Mouse (Mus musculus): Measurements from ENCODE around the gene Fbxl17. TPM values are rescaled to one million over a fixed set of nuclear protein-coding genes. Genes with fewer than 3 reads are reported as not detected.

Fbxl17 gene
- polyA plus RNA-seq, 1 experiment from 2014 or later = 3.0 TPM

DNA sequence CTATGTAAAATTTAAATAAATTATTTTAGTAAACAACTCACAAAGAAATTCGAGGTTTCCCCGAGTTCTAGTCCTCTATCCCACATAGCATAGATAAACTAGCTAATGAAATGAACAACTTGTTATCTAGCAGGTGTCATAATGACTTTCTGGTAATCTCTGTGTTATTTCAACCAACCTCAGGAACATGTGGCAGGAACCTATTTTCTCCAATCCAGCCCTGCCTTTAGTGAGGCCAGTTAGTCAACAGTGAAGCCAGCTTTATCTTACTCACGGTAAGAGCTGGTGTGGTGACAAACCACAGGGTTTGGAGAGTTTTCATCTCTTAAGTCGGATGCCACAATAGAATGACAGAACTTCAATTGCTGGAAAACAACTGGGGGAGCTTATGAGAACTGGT lies 215.7 kb downstream of the Fbxl17 start:
- Histone ChIP-seq H3K4me1 (replicated peaks; ENCODE audit: control insufficient read depth, insufficient read depth, low read length) (no peaks in the 10 kb centered on the region; the same call in 1 of the 2 replicates), H3K27ac (ENCODE audit: low read depth, low read length) (no peak overlapping the region), H3K9ac (ENCODE audit: low read depth, low read length) (no peak overlapping the region), H3K9me3 (ENCODE audit: control insufficient read depth, low read length) (no peaks in the 10 kb centered on the region), H3K27me3 (replicated peaks; ENCODE audit: control insufficient read depth, insufficient read depth, low read length) (no peaks in the 10 kb centered on the region), H3K4me3 (ENCODE audit: low read depth, low read length) (no peak overlapping the region), H3K36me3 (ENCODE audit: control insufficient read depth, insufficient read depth, low read length) (no peaks in the 10 kb centered on the region), H3K4me2 (no peak overlapping the region)
- WGBS = 34% methylated on average over 4 of the region's 4 CpGs
- no peak for DNase-seq (ENCODE audit: low spot score)
- peak; percentile 66; the same call in 1 of the 2 replicates for ATAC-seq (replicated peaks; ENCODE audit: low FRiP score)

DNA sequence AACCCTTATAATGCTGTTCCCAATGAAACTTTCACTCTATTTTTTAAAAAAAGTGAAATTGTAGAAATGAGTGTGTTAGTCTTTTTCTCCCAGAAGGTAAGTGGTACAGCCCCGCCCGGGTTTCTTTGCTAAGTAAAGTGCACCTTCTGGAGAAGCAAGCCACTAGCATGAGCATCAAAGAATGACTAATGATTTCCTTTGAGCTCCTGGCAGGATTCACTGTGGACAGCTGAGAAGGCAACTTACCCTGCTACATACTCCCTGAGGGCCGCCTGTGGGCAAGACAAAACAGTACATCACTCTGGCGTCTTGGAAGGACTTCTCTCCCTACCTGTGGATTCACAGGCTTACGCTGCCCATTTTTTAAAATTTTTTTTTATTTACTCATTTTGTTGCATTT lies 217.8 kb downstream of the Fbxl17 start:
- DNase-seq (ENCODE audit: low spot score) (no peak), ATAC-seq (replicated peaks; ENCODE audit: low FRiP score) (no peak)
- H3K27ac ChIP-seq (ENCODE audit: low read depth, low read length) = no peak overlapping the region
- no peak overlapping the region for H3K4me2 ChIP-seq
- H3K4me3 ChIP-seq (ENCODE audit: low read depth, low read length) = no peak overlapping the region
- 75% methylated on average over 5 of the region's 5 CpGs for WGBS
- no peaks in the 10 kb centered on the region; the same call in 1 of the 2 replicates for H3K4me1 ChIP-seq (replicated peaks; ENCODE audit: control insufficient read depth, insufficient read depth, low read length)
- no peaks in the 10 kb centered on the region for H3K9me3 ChIP-seq (ENCODE audit: control insufficient read depth, low read length)
- no peak overlapping the region for H3K9ac ChIP-seq (ENCODE audit: low read depth, low read length)
- no peaks in the 10 kb centered on the region for H3K27me3 ChIP-seq (replicated peaks; ENCODE audit: control insufficient read depth, insufficient read depth, low read length)
- H3K36me3 ChIP-seq (ENCODE audit: control insufficient read depth, insufficient read depth, low read length) = no peaks in the 10 kb centered on the region

DNA sequence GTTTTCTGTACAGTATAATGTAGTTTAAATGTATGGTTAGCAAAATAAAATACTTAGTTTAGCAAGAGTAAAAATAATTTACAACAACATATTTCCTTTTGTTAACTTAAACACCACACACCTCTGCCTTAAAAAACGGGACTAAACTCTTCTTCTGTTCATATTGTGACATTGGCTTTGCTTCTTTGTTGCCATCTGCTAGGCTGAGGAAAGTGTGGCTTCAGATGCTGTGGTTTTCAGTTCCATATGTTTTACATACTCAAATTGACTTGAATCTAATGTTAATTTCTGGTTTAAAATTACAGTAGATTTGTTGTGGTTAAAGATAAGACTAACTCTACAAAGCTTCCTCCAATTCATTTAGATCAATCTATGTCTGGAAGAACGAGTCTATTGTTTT lies 218.8 kb downstream of the Fbxl17 start:
- Histone ChIP-seq H3K36me3 (ENCODE audit: control insufficient read depth, insufficient read depth, low read length) (no peaks in the 10 kb centered on the region), H3K4me3 (ENCODE audit: low read depth, low read length) (no peak overlapping the region), H3K4me2 (no peak overlapping the region), H3K27me3 (replicated peaks; ENCODE audit: control insufficient read depth, insufficient read depth, low read length) (no peaks in the 10 kb centered on the region), H3K9ac (ENCODE audit: low read depth, low read length) (no peak overlapping the region), H3K9me3 (ENCODE audit: control insufficient read depth, low read length) (no peaks in the 10 kb centered on the region), H3K4me1 (replicated peaks; ENCODE audit: control insufficient read depth, insufficient read depth, low read length) (no peaks in the 10 kb centered on the region; the same call in 1 of the 2 replicates), H3K27ac (ENCODE audit: low read depth, low read length) (no peak overlapping the region)
- ATAC-seq (replicated peaks; ENCODE audit: low FRiP score) (no peak), DNase-seq (ENCODE audit: low spot score) (no peak)
- 65% methylated on average over 2 of the region's 2 CpGs for WGBS

DNA sequence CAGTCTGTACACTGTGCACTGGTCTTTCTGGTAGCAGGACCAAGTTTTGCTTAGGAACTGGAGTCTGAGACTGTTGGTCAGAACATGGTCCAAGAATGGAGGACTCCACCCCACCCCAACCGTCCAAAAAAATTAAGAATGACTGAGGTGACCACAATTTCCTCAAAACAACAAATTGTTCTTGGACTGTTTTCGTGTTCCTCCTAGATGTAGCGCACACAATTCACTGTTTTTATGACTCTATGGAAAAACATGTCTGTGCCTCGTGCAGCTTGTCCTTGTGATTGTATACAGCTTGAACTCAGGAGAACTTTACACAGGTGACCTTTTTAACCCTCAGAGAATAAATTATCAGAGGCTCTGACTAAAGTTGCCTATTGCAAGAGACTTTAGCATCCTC lies 220.7 kb downstream of the Fbxl17 start:
- WGBS = 63% methylated on average over 4 of the region's 4 CpGs
- no peak overlapping the region for H3K9ac ChIP-seq (ENCODE audit: low read depth, low read length)
- H3K4me2 ChIP-seq = no peak overlapping the region
- H3K36me3 ChIP-seq (ENCODE audit: control insufficient read depth, insufficient read depth, low read length) = no peaks in the 10 kb centered on the region
- no peaks in the 10 kb centered on the region for H3K9me3 ChIP-seq (ENCODE audit: control insufficient read depth, low read length)
- no peaks in the 10 kb centered on the region for H3K27me3 ChIP-seq (replicated peaks; ENCODE audit: control insufficient read depth, insufficient read depth, low read length)
- ATAC-seq (replicated peaks; ENCODE audit: low FRiP score) (no peak), DNase-seq (ENCODE audit: low spot score) (no peak)
- no peak overlapping the region for H3K4me3 ChIP-seq (ENCODE audit: low read depth, low read length)
- no peak overlapping the region for H3K27ac ChIP-seq (ENCODE audit: low read depth, low read length)
- no peaks in the 10 kb centered on the region; the same call in 1 of the 2 replicates for H3K4me1 ChIP-seq (replicated peaks; ENCODE audit: control insufficient read depth, insufficient read depth, low read length)

- ATAC-seq (replicated peaks; ENCODE audit: low FRiP score) = no peak
Observed at GRCm38 (mm10) chr17:63273353-63273752, 226.5 kb downstream of the Fbxl17 start.

DNA sequence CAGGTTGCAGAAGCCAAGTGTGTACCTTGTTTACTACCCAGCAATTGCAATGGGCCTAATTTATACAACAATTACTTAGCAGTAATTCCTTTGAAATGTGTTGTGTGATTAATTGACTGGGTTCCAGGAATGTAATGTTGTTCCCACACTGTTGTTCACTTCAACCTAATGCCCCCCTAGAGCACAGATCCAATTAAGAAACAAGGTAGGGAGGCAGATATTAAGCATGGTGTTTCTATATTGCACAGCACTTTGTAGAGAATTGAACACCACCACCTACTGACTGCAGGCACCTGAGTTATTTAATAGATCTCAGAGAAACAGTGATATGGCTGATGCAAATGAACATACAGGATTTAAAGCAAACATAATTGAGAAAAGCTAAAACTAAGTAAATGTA lies 226.9 kb downstream of the Fbxl17 start:
- H3K36me3 ChIP-seq (ENCODE audit: control insufficient read depth, insufficient read depth, low read length) = no peaks in the 10 kb centered on the region
- H3K27me3 ChIP-seq (replicated peaks; ENCODE audit: control insufficient read depth, insufficient read depth, low read length) = no peaks in the 10 kb centered on the region
- no peak overlapping the region for H3K27ac ChIP-seq (ENCODE audit: low read depth, low read length)
- peaks cover under 1% of the 10 kb centered on the region; the same call in 1 of the 2 replicates for H3K4me1 ChIP-seq (replicated peaks; ENCODE audit: control insufficient read depth, insufficient read depth, low read length)
- no peak overlapping the region for H3K4me2 ChIP-seq
- no peaks in the 10 kb centered on the region for H3K9me3 ChIP-seq (ENCODE audit: control insufficient read depth, low read length)
- H3K4me3 ChIP-seq (ENCODE audit: low read depth, low read length) = no peak overlapping the region
- no peak for ATAC-seq (replicated peaks; ENCODE audit: low FRiP score)
- DNase-seq (ENCODE audit: low spot score) = no peak
- no peak overlapping the region for H3K9ac ChIP-seq (ENCODE audit: low read depth, low read length)

More at GRCm38 (mm10) chr17:63273353-63273752, 226.5 kb downstream of the Fbxl17 start:
- Histone ChIP-seq H3K27me3 (replicated peaks; ENCODE audit: control insufficient read depth, insufficient read depth, low read length) (no peaks in the 10 kb centered on the region), H3K9me3 (ENCODE audit: control insufficient read depth, low read length) (no peaks in the 10 kb centered on the region), H3K4me3 (ENCODE audit: low read depth, low read length) (no peak overlapping the region), H3K9ac (ENCODE audit: low read depth, low read length) (no peak overlapping the region), H3K36me3 (ENCODE audit: control insufficient read depth, insufficient read depth, low read length) (no peaks in the 10 kb centered on the region), H3K4me1 (replicated peaks; ENCODE audit: control insufficient read depth, insufficient read depth, low read length) (no peaks in the 10 kb centered on the region; the same call in 1 of the 2 replicates), H3K4me2 (no peak overlapping the region), H3K27ac (ENCODE audit: low read depth, low read length) (no peak overlapping the region)
- 95% methylated on average over 2 of the region's 2 CpGs for WGBS
- no peak for DNase-seq (ENCODE audit: low spot score)

DNA sequence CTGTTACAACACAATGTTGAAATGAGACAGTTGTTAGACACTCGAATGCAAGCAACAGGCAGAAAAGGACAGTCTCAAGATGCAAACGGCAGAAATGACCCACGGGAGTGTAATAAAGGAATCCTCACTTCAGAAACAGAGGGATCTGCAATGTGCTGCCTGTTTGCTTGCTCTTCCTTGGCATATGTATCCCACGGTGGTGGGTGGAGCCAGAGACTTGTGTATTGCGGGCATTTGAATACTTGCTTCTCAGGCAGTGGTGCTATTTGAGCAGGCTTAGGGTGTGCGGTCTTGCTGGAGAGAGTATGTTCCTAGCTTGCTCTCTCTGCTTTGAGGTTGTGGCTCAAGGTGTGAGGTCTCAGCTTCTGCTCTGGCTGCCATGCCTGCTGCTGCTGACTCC lies 228.8 kb downstream of the Fbxl17 start:
- Histone ChIP-seq H3K27me3 (replicated peaks; ENCODE audit: control insufficient read depth, insufficient read depth, low read length) (no peaks in the 10 kb centered on the region), H3K4me1 (replicated peaks; ENCODE audit: control insufficient read depth, insufficient read depth, low read length) (peaks cover 5% of the 10 kb centered on the region; the same call in 1 of the 2 replicates), H3K4me2 (no peak overlapping the region), H3K4me3 (ENCODE audit: low read depth, low read length) (no peak overlapping the region), H3K9me3 (ENCODE audit: control insufficient read depth, low read length) (no peaks in the 10 kb centered on the region), H3K27ac (ENCODE audit: low read depth, low read length) (no peak overlapping the region), H3K36me3 (ENCODE audit: control insufficient read depth, insufficient read depth, low read length) (no peaks in the 10 kb centered on the region), H3K9ac (ENCODE audit: low read depth, low read length) (no peak overlapping the region)
- no peak for ATAC-seq (replicated peaks; ENCODE audit: low FRiP score)
- DNase-seq (ENCODE audit: low spot score) = no peak
- 78% methylated on average over 6 of the region's 6 CpGs for WGBS

- H3K9ac ChIP-seq (ENCODE audit: low read depth, low read length) = no peak overlapping the region
- H3K4me2 ChIP-seq = no peak overlapping the region
- 83% methylated on average over 5 of the region's 5 CpGs for WGBS
- no peaks in the 10 kb centered on the region for H3K27me3 ChIP-seq (replicated peaks; ENCODE audit: control insufficient read depth, insufficient read depth, low read length)
- ATAC-seq (replicated peaks; ENCODE audit: low FRiP score) (no peak), DNase-seq (ENCODE audit: low spot score) (no peak)
- H3K4me1 ChIP-seq (replicated peaks; ENCODE audit: control insufficient read depth, insufficient read depth, low read length) = peaks cover 5% of the 10 kb centered on the region; the same call in 1 of the 2 replicates
- no peaks in the 10 kb centered on the region for H3K9me3 ChIP-seq (ENCODE audit: control insufficient read depth, low read length)
- no peak overlapping the region for H3K4me3 ChIP-seq (ENCODE audit: low read depth, low read length)
- H3K36me3 ChIP-seq (ENCODE audit: control insufficient read depth, insufficient read depth, low read length) = no peaks in the 10 kb centered on the region
- H3K27ac ChIP-seq (ENCODE audit: low read depth, low read length) = no peak overlapping the region
Observed at GRCm38 (mm10) chr17:63270513-63270912, 229.3 kb downstream of the Fbxl17 start.

DNA sequence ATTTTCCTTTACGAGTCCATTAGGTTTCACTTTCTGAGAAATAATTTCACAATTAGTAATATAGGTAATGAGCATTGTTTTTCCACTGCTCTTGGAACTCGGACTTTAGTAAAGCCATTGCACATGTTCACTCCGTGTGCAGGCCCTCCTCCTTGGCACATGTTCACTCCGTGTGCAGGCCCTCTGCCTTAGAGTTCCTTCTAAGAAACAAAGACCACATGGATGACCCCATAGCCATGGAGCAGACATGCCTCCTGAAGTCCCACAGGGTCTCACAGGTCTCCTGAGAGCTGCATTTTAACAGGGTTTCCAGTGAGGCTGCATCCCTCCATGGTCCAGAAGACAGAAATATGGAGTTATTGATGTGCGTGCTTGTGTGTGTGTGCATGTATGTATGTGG lies 237.1 kb downstream of the Fbxl17 start:
- ATAC-seq (replicated peaks; ENCODE audit: low FRiP score) (no peak), DNase-seq (ENCODE audit: low spot score) (no peak)
- H3K4me2 ChIP-seq = no peak overlapping the region
- no peak overlapping the region for H3K27ac ChIP-seq (ENCODE audit: low read depth, low read length)
- 86% methylated on average over 5 of the region's 5 CpGs for WGBS
- peaks cover 5% of the 10 kb centered on the region; the same call in 1 of the 2 replicates for H3K4me1 ChIP-seq (replicated peaks; ENCODE audit: control insufficient read depth, insufficient read depth, low read length)
- H3K27me3 ChIP-seq (replicated peaks; ENCODE audit: control insufficient read depth, insufficient read depth, low read length) = no peaks in the 10 kb centered on the region
- no peaks in the 10 kb centered on the region for H3K9me3 ChIP-seq (ENCODE audit: control insufficient read depth, low read length)
- no peaks in the 10 kb centered on the region for H3K36me3 ChIP-seq (ENCODE audit: control insufficient read depth, insufficient read depth, low read length)
- H3K4me3 ChIP-seq (ENCODE audit: low read depth, low read length) = no peak overlapping the region
- H3K9ac ChIP-seq (ENCODE audit: low read depth, low read length) = no peak overlapping the region
